Mouse (Mus musculus) gastrocnemius, postnatal 4 days (tissue): ENCODE data around the gene Zfp963. TPM values are rescaled to one million over a fixed set of nuclear protein-coding genes. Genes with fewer than 3 reads are reported as not detected.

Experiments used
- DNase-seq, 2 experiments: peaks; one replicate each; pipeline ENCODE4 v3.0.0; 2021 to 2022; ENCODE audit warnings: low spot score in 2 of 2, mixed read lengths in 2 of 2
- long read RNA-seq, 2 experiments: library from polyadenylated mRNA; stranded (forward); transcript quantifications; one replicate each; pipeline ENCODE4 v2.0.0; 2021
- total RNA-seq, 2 experiments: library from RNA; stranded (reverse); gene quantifications; 2 replicates each; pipeline ENCODE4 v1.2.3; 2021

Gene Zfp963
- 1 to 10 TPM; 4.1 to 5.2 TPM for total RNA-seq
- long read RNA-seq, experiment 1, partial matches to known transcripts = 0 of 3 reads
- long read RNA-seq, experiment 1, other reads (novel, unspliced or antisense) = 0 of 3 reads
- long read RNA-seq, experiment 2, partial matches to known transcripts = 0 of 6 reads
- long read RNA-seq, experiment 2, other reads (novel, unspliced or antisense) = 1 of 6 reads

- DNase-seq = peak; percentile 91 to 96
Measured at GRCm38 (mm10) chr8:69749544-69750454, at the start of gene Zfp963. TSS of gene Zfp963 (minus strand) at chr8:69749970.

- no peak for DNase-seq
Measured at GRCm38 (mm10) chr8:69799261-69799660, 49.5 kb upstream of the Zfp963 start.

- no peak for DNase-seq
Measured at GRCm38 (mm10) chr8:69797661-69798060, 47.9 kb upstream of the Zfp963 start.

GRCm38 (mm10) chr8:69796721-69797345 lies 47.1 kb upstream of the Zfp963 start:
- no peak for DNase-seq

- no peak for DNase-seq
Measured at GRCm38 (mm10) chr8:69794901-69795300, 45.1 kb upstream of the Zfp963 start.

GRCm38 (mm10) chr8:69794096-69794495 lies 44.3 kb upstream of the Zfp963 start:
- DNase-seq = no peak

GRCm38 (mm10) chr8:69793666-69794065 lies 43.9 kb upstream of the Zfp963 start:
- no peak for DNase-seq

GRCm38 (mm10) chr8:69791415-69792068 lies 41.8 kb upstream of the Zfp963 start:
- DNase-seq = no peak

- peak; percentile 78 to 90 for DNase-seq
Measured at GRCm38 (mm10) chr8:69790773-69791367, 41.1 kb upstream of the Zfp963 start, which contains the start of the genes Atp13a1 and Zfp866. TSS of gene Atp13a1 (plus strand) at chr8:69791163. TSS of gene Zfp866 (minus strand) at chr8:69791178.

- no peak for DNase-seq
Measured at GRCm38 (mm10) chr8:69790364-69790763, 40.6 kb upstream of the Zfp963 start.

- no peak for DNase-seq
Measured at GRCm38 (mm10) chr8:69789731-69790130, 40.0 kb upstream of the Zfp963 start.

- no peak for DNase-seq
Measured at GRCm38 (mm10) chr8:69789105-69789504, 39.3 kb upstream of the Zfp963 start.

GRCm38 (mm10) chr8:69777111-69777510 lies 27.3 kb upstream of the Zfp963 start:
- DNase-seq = no peak

GRCm38 (mm10) chr8:69775149-69775534 lies 25.4 kb upstream of the Zfp963 start:
- DNase-seq = no peak

GRCm38 (mm10) chr8:69774503-69775148 lies 24.9 kb upstream of the Zfp963 start, which contains the start of gene Gm20422:
TSS of gene Gm20422 (minus strand) at chr8:69774886.
- peak; percentile 66 to 85 for DNase-seq

GRCm38 (mm10) chr8:69772106-69772505 lies 22.3 kb upstream of the Zfp963 start:
- no peak for DNase-seq

- DNase-seq = no peak
Measured at GRCm38 (mm10) chr8:69771221-69771620, 21.5 kb upstream of the Zfp963 start.

GRCm38 (mm10) chr8:69761814-69762445 lies 12.2 kb upstream of the Zfp963 start:
- DNase-seq = no peak

GRCm38 (mm10) chr8:69758316-69758715 lies 8.5 kb upstream of the Zfp963 start:
- no peak for DNase-seq

- DNase-seq = no peak
Measured at GRCm38 (mm10) chr8:69752437-69752836, 2.7 kb upstream of the Zfp963 start.
